Mouse (Mus musculus) forebrain, embryonic 12.5 days (tissue): Measurements from ENCODE around the gene Atr. TPM values are rescaled to one million over a fixed set of nuclear protein-coding genes. Genes with fewer than 3 reads are reported as not detected.
"Not testable (repeated sequence)": the region's sequence is repeated elsewhere in the genome, so short reads cannot be mapped to it uniquely, and the experiment has no call there.

Source experiments
- ATAC-seq: fragments of 200-750 bp; cut with Nextera tagmentation; 2 replicates; pipeline ENCODE4 v1.8.0; 2017; ENCODE audit warnings: moderate TSS enrichment; ENCODE audit not compliant: low FRiP score
- H3K27ac ChIP-seq: fragments of 300-500 bp; sonication (generic); 2 replicates; pipeline ENCODE4 v1.5.1; 2016; ENCODE audit warnings: mild to moderate bottlenecking
- H3K27me3 ChIP-seq: fragments of 300-500 bp; sonication (generic); 2 replicates; pipeline ENCODE4 v1.6.1; 2016; ENCODE audit warnings: mild to moderate bottlenecking
- H3K36me3 ChIP-seq: fragments of 300-500 bp; sonication (generic); replicated peaks from 2 replicates; pipeline ENCODE4 v1.6.1; 2016; ENCODE audit warnings: mild to moderate bottlenecking
- H3K4me1 ChIP-seq: fragments of 300-500 bp; sonication (generic); 2 replicates; pipeline ENCODE4 v1.6.1; 2016
- H3K4me2 ChIP-seq: fragments of 300-500 bp; sonication (generic); 2 replicates; pipeline ENCODE4 v1.6.1; 2016; ENCODE audit warnings: mild to moderate bottlenecking, moderate library complexity
- H3K4me3 ChIP-seq: fragments of 300-500 bp; sonication (generic); replicated peaks from 2 replicates; pipeline ENCODE4 v1.5.1; 2016; ENCODE audit warnings: mild to moderate bottlenecking
- H3K9ac ChIP-seq: fragments of 300-500 bp; sonication (generic); 2 replicates; pipeline ENCODE4 v1.6.1; 2016; ENCODE audit warnings: mild to moderate bottlenecking
- H3K9me3 ChIP-seq: fragments of 300-500 bp; sonication (generic); 2 replicates; pipeline ENCODE4 v1.6.1; 2016
- WGBS: fragments of 180-500 bp; shearing (Covaris S2); methylation state at CpG from one replicate; pipeline ENCODE4 v1.1.7; 2016; 5-methylcytosine and 5-hydroxymethylcytosine counted together
- polyA plus RNA-seq: library from polyadenylated mRNA; unstranded; fragments of >200 nt; fragmentation: Nextera tagmentation; extraction: Ambion mirVana; gene quantifications from 2 replicates; pipeline ENCODE4 v1.2.1, GENCODE M21; 2016

Gene Atr
- polyA plus RNA-seq, 1 experiment from 2014 or later = 26.6 TPM

GRCm38 (mm10) chr9:95954226-95954584 is 96.8 kb downstream of the Atr start:
- peak overlapping the region; percentile 96 for H3K4me3 ChIP-seq
- H3K9me3 ChIP-seq = no peaks in the 10 kb centered on the region
- H3K27me3 ChIP-seq = no peaks in the 10 kb centered on the region
- WGBS = under 1% methylated on average over 7 of the region's 7 CpGs
- peak; percentile 71 for ATAC-seq
- peaks cover 12% of the 10 kb centered on the region for H3K4me1 ChIP-seq
- H3K27ac ChIP-seq = peak overlapping the region; percentile 93; the same call in 1 of the 2 replicates
- H3K4me2 ChIP-seq = peak overlapping the region; percentile 74
- peak overlapping the region; percentile 95 for H3K9ac ChIP-seq
- H3K36me3 ChIP-seq = 0 out of 2 replicates have a peak, but pooled peaks cover 5% of the 10 kb centered on the region

- Histone ChIP-seq H3K36me3 (0 out of 2 replicates have a peak, but pooled peaks cover 5% of the 10 kb centered on the region), H3K9ac (peak within 1 kb of the TSS; percentile 95), H3K4me1 (peaks cover 12% of the 10 kb centered on the region), H3K9me3 (no peaks in the 10 kb centered on the region), H3K4me2 (peak within 1 kb of the TSS; percentile 74), H3K27me3 (no peaks in the 10 kb centered on the region), H3K4me3 (peak within 1 kb of the TSS; percentile 96), H3K27ac (peak within 1 kb of the TSS; percentile 93)
- 1% methylated on average over 57 of the region's 57 CpGs for WGBS
- ATAC-seq = peak; percentile 99
Observed at GRCm38 (mm10) chr9:95954585-95955461, 97.4 kb downstream of the Atr start, which contains the start of gene Xrn1. Xrn1 (plus strand) TSS chr9:95954760.

DNA sequence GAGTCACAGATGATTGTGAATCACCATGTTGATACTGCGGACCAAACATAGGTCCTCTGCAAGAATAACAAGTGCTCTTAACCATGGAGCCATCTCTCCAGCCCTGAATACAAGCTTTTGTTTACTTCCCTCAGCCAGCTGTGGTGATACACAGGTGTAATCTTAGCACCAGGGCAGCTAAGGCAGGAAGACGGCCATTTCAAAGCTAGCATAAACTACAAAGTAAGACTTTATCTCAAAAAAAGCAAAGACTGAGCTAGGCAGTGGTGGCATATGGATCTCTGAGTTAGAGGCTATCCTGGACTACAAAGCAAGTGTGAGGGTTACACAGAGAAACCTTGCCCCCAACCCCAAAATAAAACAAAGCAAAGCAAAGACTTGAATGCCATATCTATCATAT is 100.2 kb downstream of the Atr start:
- Histone ChIP-seq H3K9me3 (no peaks in the 10 kb centered on the region), H3K9ac (no peak overlapping the region), H3K27me3 (no peaks in the 10 kb centered on the region), H3K4me3 (no peak overlapping the region), H3K36me3 (no peaks in the 10 kb centered on the region), H3K4me2 (no peak overlapping the region), H3K27ac (no peak overlapping the region), H3K4me1 (peaks cover 12% of the 10 kb centered on the region)
- WGBS = 90% methylated on average over 2 of the region's 2 CpGs
- ATAC-seq = no peak

DNA sequence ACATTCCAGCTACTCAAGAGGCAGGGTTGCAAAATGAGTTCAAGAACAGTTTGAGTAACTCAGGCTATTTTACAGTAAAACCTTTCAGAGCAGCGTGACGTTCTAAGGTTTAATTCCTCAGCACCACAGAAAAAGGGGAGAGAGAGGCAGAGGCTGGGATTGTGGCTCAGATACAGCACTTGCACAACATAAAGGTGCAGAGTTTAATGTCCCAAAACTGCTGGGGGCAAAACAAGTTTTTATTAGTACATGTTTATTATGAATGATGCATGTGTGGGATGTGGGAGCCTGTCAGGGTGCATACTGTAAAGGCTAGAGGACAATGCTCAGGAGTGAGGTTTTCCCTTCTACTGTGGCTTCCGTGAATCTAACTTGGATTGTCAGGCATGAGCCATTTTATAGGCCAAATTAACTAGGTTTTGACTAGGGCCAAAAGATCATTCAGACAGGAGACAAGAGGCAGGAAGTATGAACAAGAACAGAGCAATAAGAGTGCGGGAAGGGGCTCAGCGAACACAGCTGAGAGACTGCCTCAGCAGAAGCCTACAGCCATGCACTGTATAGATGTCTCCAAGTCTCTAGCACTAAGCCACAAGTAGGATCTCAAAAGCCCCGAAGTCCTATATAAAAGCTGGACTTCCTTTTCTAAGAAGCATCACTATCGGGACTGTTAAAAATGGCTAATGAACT is 100.8 kb downstream of the Atr start:
- H3K4me2 ChIP-seq = no peak overlapping the region
- H3K4me1 ChIP-seq = peaks cover 12% of the 10 kb centered on the region
- no peaks in the 10 kb centered on the region for H3K36me3 ChIP-seq
- WGBS = 96% methylated on average over 7 of the region's 7 CpGs
- no peak overlapping the region for H3K4me3 ChIP-seq
- H3K9ac ChIP-seq = no peak overlapping the region
- H3K27ac ChIP-seq = no peak overlapping the region
- H3K27me3 ChIP-seq = no peaks in the 10 kb centered on the region
- H3K9me3 ChIP-seq = no peaks in the 10 kb centered on the region
- no peak for ATAC-seq

- H3K4me1 ChIP-seq, H3K4me3 ChIP-seq, H3K4me2 ChIP-seq, H3K9me3 ChIP-seq, H3K36me3 ChIP-seq, H3K27ac ChIP-seq, H3K27me3 ChIP-seq, ATAC-seq, H3K9ac ChIP-seq: not testable (repeated sequence)
- 93% methylated on average over 2 of the region's 2 CpGs for WGBS
Observed at GRCm38 (mm10) chr9:95958731-95959105, 101.3 kb downstream of the Atr start.

DNA sequence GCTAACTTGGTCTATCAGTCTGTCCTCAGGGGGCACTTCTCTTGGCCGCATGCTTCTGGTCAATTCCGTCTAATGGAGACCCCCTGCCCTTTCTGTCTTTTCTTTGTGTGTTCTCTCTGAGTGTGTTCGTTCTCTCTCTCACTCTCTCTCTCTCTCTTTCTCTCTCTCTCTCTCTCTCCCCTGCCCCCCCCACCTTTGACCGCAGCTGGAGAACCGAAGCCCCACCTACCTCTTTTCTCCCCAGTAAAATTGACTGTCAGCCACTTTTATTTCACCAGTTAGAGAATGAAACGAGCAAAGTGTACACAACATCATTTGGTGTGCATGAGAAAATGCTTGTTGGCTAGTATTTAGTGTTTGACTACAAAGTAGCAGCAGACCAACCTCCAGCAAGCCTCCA is 101.8 kb downstream of the Atr start:
- ATAC-seq = no peak
- no peak overlapping the region for H3K4me3 ChIP-seq
- no peak overlapping the region for H3K9ac ChIP-seq
- H3K27me3 ChIP-seq = no peaks in the 10 kb centered on the region
- WGBS = 74% methylated on average over 6 of the region's 6 CpGs
- H3K9me3 ChIP-seq = no peaks in the 10 kb centered on the region
- H3K4me1 ChIP-seq = 0 out of 2 replicates have a peak, but pooled peaks cover 6% of the 10 kb centered on the region
- no peak overlapping the region for H3K4me2 ChIP-seq
- no peak overlapping the region for H3K27ac ChIP-seq
- H3K36me3 ChIP-seq = peaks cover 3% of the 10 kb centered on the region

DNA sequence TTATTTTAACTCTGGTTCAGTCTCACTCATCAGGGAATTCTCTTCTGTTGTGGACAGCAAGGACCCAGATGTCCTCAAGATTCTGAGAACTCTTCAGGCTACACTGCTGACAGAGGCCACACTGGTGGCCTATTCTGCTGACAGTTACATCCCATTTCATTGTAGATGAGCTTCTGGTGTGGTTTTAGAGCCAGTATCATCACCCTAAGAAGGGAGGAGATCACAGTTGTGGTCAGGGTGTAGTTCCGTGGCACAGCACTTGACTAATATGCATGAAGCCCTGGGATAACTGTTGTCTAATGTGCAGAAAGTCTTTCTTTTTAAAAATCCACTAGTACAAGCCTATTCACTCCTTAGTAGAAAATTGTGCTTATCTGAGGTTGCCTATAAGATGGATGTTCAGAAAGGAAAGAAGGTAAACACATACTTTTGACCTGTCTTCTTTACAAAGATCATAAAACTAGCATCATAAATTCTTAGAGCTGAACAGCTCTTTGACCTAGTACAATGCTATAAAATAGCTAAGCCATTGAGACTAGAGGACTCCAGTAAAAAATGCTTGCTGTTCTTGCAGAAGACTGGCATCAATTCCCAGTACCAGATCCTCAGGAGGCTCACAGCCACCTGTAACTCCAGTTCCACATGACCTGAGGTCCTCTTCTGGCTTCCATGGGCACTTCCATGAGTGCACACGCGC is 102.5 kb downstream of the Atr start:
- WGBS = 95% methylated on average over 3 of the region's 3 CpGs
- H3K36me3 ChIP-seq = peaks cover 9% of the 10 kb centered on the region
- H3K27ac ChIP-seq = no peak overlapping the region
- no peak for ATAC-seq
- no peak overlapping the region for H3K4me3 ChIP-seq
- no peaks in the 10 kb centered on the region for H3K9me3 ChIP-seq
- no peak overlapping the region for H3K4me2 ChIP-seq
- no peaks in the 10 kb centered on the region for H3K27me3 ChIP-seq
- H3K9ac ChIP-seq = no peak overlapping the region
- H3K4me1 ChIP-seq = 0 out of 2 replicates have a peak, but pooled peaks cover 6% of the 10 kb centered on the region

- no peak overlapping the region for H3K4me2 ChIP-seq
- H3K9ac ChIP-seq = no peak overlapping the region
- 0 out of 2 replicates have a peak, but pooled peaks cover 6% of the 10 kb centered on the region for H3K4me1 ChIP-seq
- H3K4me3 ChIP-seq = no peak overlapping the region
- H3K9me3 ChIP-seq = no peaks in the 10 kb centered on the region
- peaks cover 12% of the 10 kb centered on the region for H3K36me3 ChIP-seq
- no peak for ATAC-seq
- H3K27ac ChIP-seq = no peak overlapping the region
- H3K27me3 ChIP-seq = no peaks in the 10 kb centered on the region
Observed at GRCm38 (mm10) chr9:95961058-95961457, 103.7 kb downstream of the Atr start.

DNA sequence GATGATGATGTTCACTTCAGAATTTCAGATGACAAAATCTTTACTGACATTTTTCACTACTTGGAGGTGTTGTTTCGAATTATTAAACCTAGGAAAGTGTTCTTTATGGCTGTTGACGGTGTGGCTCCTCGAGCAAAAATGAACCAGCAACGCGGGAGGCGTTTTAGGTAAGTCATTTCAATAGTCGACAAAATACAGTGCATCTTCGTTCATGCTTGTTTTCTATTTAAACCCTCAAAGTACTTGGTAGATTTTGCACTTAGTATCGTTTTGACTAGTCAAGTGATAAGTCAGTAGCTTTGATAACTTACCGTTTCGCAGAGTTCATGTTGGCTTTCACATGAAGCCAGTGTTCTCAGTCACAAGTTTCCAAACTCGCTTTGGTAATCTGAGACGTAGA is 106.6 kb downstream of the Atr start:
- Histone ChIP-seq H3K36me3 (peaks cover 21% of the 10 kb centered on the region), H3K4me3 (no peak overlapping the region), H3K4me1 (no peaks in the 10 kb centered on the region), H3K4me2 (no peak overlapping the region), H3K27me3 (no peaks in the 10 kb centered on the region), H3K9me3 (no peaks in the 10 kb centered on the region), H3K9ac (no peak overlapping the region), H3K27ac (no peak overlapping the region)
- 96% methylated on average over 13 of the region's 13 CpGs for WGBS
- no peak for ATAC-seq

DNA sequence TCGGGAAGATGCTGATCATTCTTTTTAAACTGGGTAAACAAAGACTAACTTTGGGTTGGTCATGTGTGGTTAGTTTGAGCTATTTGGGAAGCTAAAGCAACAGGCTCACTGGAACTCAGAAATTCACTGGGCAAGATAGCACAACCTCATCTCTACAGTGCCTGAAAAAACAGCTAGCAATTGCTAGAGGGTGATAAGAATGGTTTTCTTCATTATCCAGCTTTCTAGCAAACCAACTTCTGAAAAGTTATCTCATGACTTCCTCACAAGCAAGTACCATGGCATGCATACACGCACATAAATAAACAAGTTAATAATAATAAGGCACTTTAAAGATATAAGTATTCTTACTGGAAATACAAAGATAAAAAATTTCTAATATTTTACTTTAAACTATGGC is 120.9 kb downstream of the Atr start:
- Histone ChIP-seq H3K4me2 (no peak overlapping the region), H3K36me3 (peaks cover 53% of the 10 kb centered on the region), H3K27me3 (no peaks in the 10 kb centered on the region), H3K4me1 (no peaks in the 10 kb centered on the region), H3K27ac (no peak overlapping the region), H3K4me3 (no peak overlapping the region), H3K9me3 (no peaks in the 10 kb centered on the region), H3K9ac (no peak overlapping the region)
- no peak for ATAC-seq
- WGBS = 94% methylated on average over 2 of the region's 2 CpGs

DNA sequence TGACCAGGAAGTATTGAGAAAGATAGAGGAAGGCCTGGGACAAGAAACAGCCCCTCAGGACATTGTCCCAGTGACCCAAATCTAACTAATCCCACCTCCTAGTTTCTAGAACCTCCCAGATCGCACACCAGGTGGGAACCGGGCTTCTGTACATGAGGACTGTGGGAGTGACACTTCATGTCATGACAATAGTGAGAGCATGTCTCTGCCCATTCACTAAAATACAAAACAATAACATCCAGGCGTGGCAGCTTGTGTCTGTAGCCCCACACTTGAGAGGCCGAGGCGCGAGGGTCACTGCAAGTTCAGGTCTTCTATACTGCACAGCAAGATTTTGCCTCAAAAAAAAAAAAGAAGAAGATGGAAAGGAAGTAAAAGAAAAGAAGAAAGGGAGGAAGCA is 122.5 kb downstream of the Atr start:
- Histone ChIP-seq H3K36me3 (peaks cover 57% of the 10 kb centered on the region), H3K4me1 (no peaks in the 10 kb centered on the region), H3K9ac (no peak overlapping the region), H3K9me3 (no peaks in the 10 kb centered on the region), H3K4me3 (no peak overlapping the region), H3K4me2 (no peak overlapping the region), H3K27ac (no peak overlapping the region), H3K27me3 (no peaks in the 10 kb centered on the region)
- no peak for ATAC-seq
- WGBS = 84% methylated on average over 6 of the region's 6 CpGs

DNA sequence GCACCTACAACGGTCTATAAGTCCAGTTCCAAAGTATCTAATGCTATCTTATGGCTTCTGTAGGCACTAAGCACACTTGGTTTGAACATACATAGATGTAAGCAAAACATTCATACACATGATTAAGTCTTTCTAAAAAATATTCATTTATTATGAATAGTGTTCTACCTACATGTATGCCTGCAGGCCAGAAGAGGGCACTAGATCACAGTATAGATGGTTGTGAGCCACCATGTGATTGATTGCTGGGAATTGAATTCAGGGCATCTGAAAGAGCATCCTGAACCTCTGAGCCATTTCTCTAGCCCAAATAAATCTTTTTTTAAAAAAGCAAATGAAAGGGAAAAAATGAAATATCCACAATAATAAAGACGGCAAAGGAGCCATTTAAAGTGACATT is 134.9 kb downstream of the Atr start:
- no peak for ATAC-seq
- peaks cover 47% of the 10 kb centered on the region for H3K36me3 ChIP-seq
- no peaks in the 10 kb centered on the region for H3K27me3 ChIP-seq
- H3K27ac ChIP-seq = no peak overlapping the region
- no peaks in the 10 kb centered on the region for H3K4me1 ChIP-seq
- H3K9me3 ChIP-seq = no peaks in the 10 kb centered on the region
- no peak overlapping the region for H3K4me2 ChIP-seq
- no peak overlapping the region for H3K4me3 ChIP-seq
- no peak overlapping the region for H3K9ac ChIP-seq
- 99% methylated on average over 2 of the region's 2 CpGs for WGBS
